Mouse (Mus musculus) brain, embryonic 14.5 days (tissue): Measurements from ENCODE around the gene Cdh20.

Experiments
- CTCF ChIP-seq: fragments of 200-500 bp; IDR thresholded peaks from 2 replicates; pipeline ENCODE4 v1.5.1; 2012; ENCODE audit warnings: inconsistent platforms, mild to moderate bottlenecking, moderate library complexity, borderline replicate concordance; ENCODE audit not compliant: insufficient read depth, insufficient read length; ENCODE audit errors: extremely low read depth
- POLR2A ChIP-seq: fragments of 200-500 bp; IDR thresholded peaks from 2 replicates; pipeline ENCODE4 v1.6.1; 2012; ENCODE audit warnings: mild to moderate bottlenecking, inconsistent platforms, borderline replicate concordance; ENCODE audit not compliant: poor library complexity, insufficient read depth, insufficient read length, severe bottlenecking; ENCODE audit errors: extremely low read depth

- no peak for TF ChIP-seq CTCF
- no peak for TF ChIP-seq POLR2A
Measured at GRCm38 (mm10) chr1:104839051-104839450, 70.7 kb downstream of the Cdh20 start.
